Comparison of ENCODE assay signal across 8 mouse cellular contexts in genomic region chr17:23677236-23677679, GRCm38 (mm10). TPM values are rescaled to one million over a fixed set of nuclear protein-coding genes. Genes with fewer than 3 reads are reported as not detected.
DNase-seq lines count a peak whose midpoint lies in the region; ATAC-seq and TF ChIP-seq lines count a peak whose summit lies in the region.

Tnfrsf12a (minus strand) TSS chr17:23677468.

- H3K9me3 ChIP-seq in G1E (replicated peaks) = no peaks in the 10 kb centered on the region
- no peaks in the 10 kb centered on the region for H3K9me3 ChIP-seq in forebrain, embryonic 15.5 days

- peaks cover 17% of the 10 kb centered on the region for H3K36me3 ChIP-seq in G1E (replicated peaks)
- no peaks in the 10 kb centered on the region for H3K36me3 ChIP-seq in forebrain, embryonic 15.5 days

- H3K4me3 ChIP-seq in G1E (ENCODE audit: low read depth, low read length) = peak within 1 kb of the TSS; percentile 76
- peak within 1 kb of the TSS; percentile 47 for H3K4me3 ChIP-seq in forebrain, embryonic 15.5 days

- intact Hi-C loops in heart, postnatal 25 days (cut with DNase I) = loop anchor here (1.0 kb wide), 1 partner anchor 22 kb away; no protein-coding TSS in a partner anchor

- peak within 1 kb of the TSS; percentile 78 for H3K4me2 ChIP-seq in forebrain, embryonic 15.5 days (replicated peaks)

- peak; percentile 78 for DNase-seq in G1E (ENCODE audit: low spot score)
- DNase-seq in cerebellum, adult 11 months = peak; percentile 83
- DNase-seq in heart, postnatal 25 days (ENCODE audit: low spot score) = peak; percentile 82
- DNase-seq in layer of hippocampus, adult 8-10 months (ENCODE audit: low spot score in 2 of 2) = peak; percentile 62 to 65
- peak; percentile 92 for DNase-seq in lung, postnatal 10 days
- DNase-seq in ovary, postnatal 14 days (ENCODE audit: low spot score) = peak; percentile 68
- peak; percentile 91 for DNase-seq in thymus, postnatal 14 days

- peaks cover 63% of the 10 kb centered on the region for H3K4me1 ChIP-seq in G1E (ENCODE audit: insufficient read depth, low read depth, low read length)
- H3K4me1 ChIP-seq in forebrain, embryonic 15.5 days = peaks cover 49% of the 10 kb centered on the region

- peak; percentile 30 for ATAC-seq in G1E (ENCODE audit: extremely low read depth, insufficient number of reproducible peaks, low FRiP score, poor library complexity, severe bottlenecking)
- peak; percentile 12; the same call in 1 of the 2 replicates for ATAC-seq in forebrain, embryonic 15.5 days (replicated peaks)

- peaks cover 37% of the 10 kb centered on the region for H3K27me3 ChIP-seq in G1E (ENCODE audit: insufficient read depth, low read length)
- peaks cover 47% of the 10 kb centered on the region for H3K27me3 ChIP-seq in forebrain, embryonic 15.5 days

- TF ChIP-seq CTCF in G1E (IDR thresholded peaks at IDR 0.05; ENCODE audit: low read depth, low read length) = no peak

- under 1% methylated on average over 34 of the region's 34 CpGs for WGBS in forebrain, embryonic 15.5 days

- H3K27ac ChIP-seq in forebrain, embryonic 15.5 days (replicated peaks) = no peak within 1 kb of the TSS

- peak within 1 kb of the TSS; percentile 38 for H3K9ac ChIP-seq in forebrain, embryonic 15.5 days (replicated peaks)

RNA-seq across cellular contexts. Expression of gene Tnfrsf12a, which starts in this region (rescaled TPM):
- 1.3 and 3.4 TPM in 2 replicates for total RNA-seq in G1E (2014; fragmentation: Nextera tagmentation)
- total RNA-seq in G1E (2017) = 5.0 and 5.7 TPM in 2 replicates
- 4.8 and 5.5 TPM in 2 replicates for polyA plus RNA-seq in G1E (2012)
- 3.6 and 5.5 TPM in 2 replicates for polyA plus RNA-seq in forebrain, embryonic 15.5 days (2015; fragmentation: Nextera tagmentation; extraction: Ambion mirVana)
- total RNA-seq in heart, postnatal 25 days (2021) = 100 to 1,000 TPM in 1 of 2 experiments, 10 to 100 TPM in 1; 79.9 to 111 TPM
- total RNA-seq in layer of hippocampus, adult 8-10 months (2022) = 1 to 10 TPM; 6.4 to 9.8 (median 7.4) TPM

Comparison
In these comparisons a context has a peak if more than half of its experiments do, and no peak if none do; other contexts are left out.
1. RNA of gene Tnfrsf12a (total RNA-seq): 79.9 to 111 TPM in heart, postnatal 25 days; 6.4 to 9.8 TPM in layer of hippocampus, adult 8-10 months and 1.3 to 5.7 TPM in G1E; every median in the first group is over 4 times any median in the second.
2. Peak in every context shown above with its lines, with median percentiles within 50 percentile points of each other: DNase-seq.